Mouse (Mus musculus): Measurements from ENCODE around the gene Prkce.

- no peak for TF ChIP-seq MAFK (IDR thresholded peaks at IDR 0.05; ENCODE audit: insufficient read depth, low read depth, low read length)
- TF ChIP-seq CHD2 (IDR thresholded peaks at IDR 0.05; ENCODE audit: low read depth, low read length), result no peak
- no peak for TF ChIP-seq ZNF384 (IDR thresholded peaks at IDR 0.05; ENCODE audit: low read depth, low read length)
Observed at GRCm38 (mm10) chr17:86313413-86314139, 146.0 kb downstream of the Prkce start.
